Mouse (Mus musculus) midbrain, embryonic 14.5 days (tissue): ENCODE data around the gene Olfr1270. TPM values are rescaled to one million over a fixed set of nuclear protein-coding genes. Genes with fewer than 3 reads are reported as not detected.
"Not testable (repeated sequence)": the region's sequence is repeated elsewhere in the genome, so short reads cannot be mapped to it uniquely, and the experiment has no call there.

Source experiments
- ATAC-seq: fragments of 200-750 bp; cut with Nextera tagmentation; 2 replicates; pipeline ENCODE4 v1.8.0; 2017; ENCODE audit warnings: moderate number of reproducible peaks, moderate library complexity; ENCODE audit not compliant: low FRiP score, low TSS enrichment
- DNase-seq: peaks from one replicate; pipeline ENCODE4 v3.0.0-alpha.2; 2015
- H3K27ac ChIP-seq: fragments of 300-500 bp; sonication (generic); replicated peaks from 2 replicates; pipeline ENCODE4 v1.5.1; 2014; ENCODE audit warnings: mild to moderate bottlenecking, low read depth, low read length, moderate library complexity
- H3K27me3 ChIP-seq: fragments of 300-500 bp; sonication (generic); 2 replicates; pipeline ENCODE4 v1.6.1; 2014; ENCODE audit warnings: low read length, control low read depth, mixed read lengths; ENCODE audit not compliant: control insufficient read depth, insufficient read depth
- H3K36me3 ChIP-seq: fragments of 300-500 bp; sonication (generic); 2 replicates; pipeline ENCODE4 v1.6.1; 2014; ENCODE audit warnings: low read length, control low read depth; ENCODE audit not compliant: control insufficient read depth, insufficient read depth
- H3K4me1 ChIP-seq: fragments of 300-500 bp; sonication (generic); 2 replicates; pipeline ENCODE4 v1.6.1; 2014; ENCODE audit warnings: mild to moderate bottlenecking, antibody characterized with exemption, low read length, control low read depth; ENCODE audit not compliant: control insufficient read depth, insufficient read depth
- H3K4me2 ChIP-seq: fragments of 300-500 bp; sonication (generic); 2 replicates; pipeline ENCODE4 v1.6.1; 2014; ENCODE audit warnings: mild to moderate bottlenecking, low read length, moderate library complexity
- H3K4me3 ChIP-seq: fragments of 300-500 bp; sonication (generic); replicated peaks from 2 replicates; pipeline ENCODE4 v1.5.1; 2014; ENCODE audit warnings: low read depth, low read length
- H3K9ac ChIP-seq: fragments of 300-500 bp; sonication (generic); replicated peaks from 2 replicates; pipeline ENCODE4 v1.6.1; 2014; ENCODE audit warnings: mild to moderate bottlenecking, low read length, moderate library complexity
- H3K9me3 ChIP-seq: fragments of 300-500 bp; sonication (generic); 2 replicates; pipeline ENCODE4 v1.6.1; 2016; ENCODE audit warnings: low read length, control low read depth, mixed read lengths; ENCODE audit not compliant: control insufficient read depth
- WGBS: fragments of 180-500 bp; shearing (Covaris S2); extraction: QIAGEN DNeasy Blood & Tissue Kit; methylation state at CpG from one replicate; pipeline ENCODE4 v1.1.7; 2014; 5-methylcytosine and 5-hydroxymethylcytosine counted together
- polyA plus RNA-seq: library from polyadenylated mRNA; unstranded; fragments of >200 nt; fragmentation: Nextera tagmentation; extraction: Ambion mirVana; gene quantifications from 2 replicates; pipeline ENCODE4 v1.2.1, GENCODE M21; 2014

Gene Olfr1270
- polyA plus RNA-seq, result not detected in 2 replicates

DNA sequence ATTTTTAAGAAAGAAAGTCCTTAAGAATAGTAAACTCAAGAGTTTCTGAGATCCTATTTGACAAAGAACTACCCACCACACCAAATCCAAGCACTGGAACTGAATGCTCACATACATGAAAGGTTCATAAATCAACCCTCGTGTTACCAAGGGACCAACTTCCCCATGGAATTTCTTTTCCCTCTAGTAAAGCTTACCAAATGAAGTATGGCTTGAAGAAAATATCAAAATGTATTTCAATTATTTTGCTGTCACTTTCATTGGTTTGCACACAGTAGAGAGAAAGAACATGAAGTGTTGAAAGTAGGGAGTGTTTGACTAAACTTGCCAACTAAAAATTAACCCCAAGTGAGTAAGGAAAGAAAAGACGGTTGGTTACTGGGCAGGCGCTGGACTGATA lies at the start of gene Olfr1270:
Gene Olfr1270, minus strand, starts transcription at position 101 of the 400 bp plus-strand sequence.
- H3K36me3 ChIP-seq, result no peaks in the 10 kb centered on the region
- no peak within 1 kb of the TSS for H3K27ac ChIP-seq
- no peaks in the 10 kb centered on the region for H3K9me3 ChIP-seq
- ATAC-seq (no peak), DNase-seq (no peak)
- no peak within 1 kb of the TSS for H3K4me2 ChIP-seq
- H3K27me3 ChIP-seq, result no peaks in the 10 kb centered on the region
- H3K9ac ChIP-seq, result no peak within 1 kb of the TSS
- H3K4me1 ChIP-seq, result no peaks in the 10 kb centered on the region
- H3K4me3 ChIP-seq, result no peak within 1 kb of the TSS
- WGBS, result 90% methylated on average over 3 of the region's 3 CpGs

DNA sequence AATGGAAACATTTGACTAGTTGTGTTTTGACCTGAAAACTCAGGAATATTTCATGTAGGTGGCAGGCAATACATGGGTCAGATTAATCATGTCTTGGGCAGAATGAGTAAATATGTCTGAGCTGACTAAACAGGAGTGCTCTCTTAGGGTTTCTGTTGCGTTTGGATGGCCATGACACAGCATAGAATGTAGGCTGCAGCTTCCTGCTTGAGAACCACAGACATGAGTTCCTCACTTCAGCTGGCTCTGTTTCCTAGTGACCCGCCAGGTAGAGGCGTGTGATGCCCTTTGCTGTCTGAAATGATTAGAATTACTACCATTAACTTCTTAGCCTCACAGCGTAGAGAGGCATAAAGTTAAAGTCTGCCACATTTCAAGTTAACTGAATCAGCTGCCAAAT lies 46.7 kb upstream of the Olfr1270 start:
- DNase-seq, H3K4me3 ChIP-seq, H3K4me2 ChIP-seq, H3K27ac ChIP-seq, ATAC-seq, H3K36me3 ChIP-seq, H3K9ac ChIP-seq, H3K27me3 ChIP-seq, H3K9me3 ChIP-seq, H3K4me1 ChIP-seq: not testable (repeated sequence)
- no CpG with 5 or more reads among the region's 4 CpGs for whole genome bisulfite sequencing

DNA sequence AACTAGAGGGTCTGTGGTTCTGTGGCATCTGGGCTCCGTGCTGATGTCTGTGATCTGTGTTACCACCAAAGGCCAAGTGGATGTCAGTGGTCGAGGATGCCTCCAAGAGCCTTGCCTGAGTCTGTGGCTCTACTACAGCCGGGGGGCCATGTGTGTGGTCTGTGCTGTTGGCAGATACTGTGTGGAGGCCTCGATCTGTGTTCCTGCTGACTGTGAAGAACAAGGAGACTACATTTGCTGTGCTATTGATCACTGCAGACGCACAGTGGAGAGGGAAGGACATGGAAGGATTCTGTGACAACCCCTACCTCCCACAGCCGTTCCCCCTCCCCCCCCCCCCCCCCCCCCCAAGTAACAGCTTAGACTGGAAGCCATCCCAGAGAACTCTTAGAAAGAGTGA lies 42.4 kb upstream of the Olfr1270 start:
- not testable (repeated sequence) for H3K36me3 ChIP-seq, H3K4me1 ChIP-seq, H3K9ac ChIP-seq, DNase-seq, H3K4me3 ChIP-seq, H3K27ac ChIP-seq, ATAC-seq, H3K4me2 ChIP-seq, H3K27me3 ChIP-seq, H3K9me3 ChIP-seq
- no CpG with 5 or more reads among the region's 6 CpGs for WGBS

DNA sequence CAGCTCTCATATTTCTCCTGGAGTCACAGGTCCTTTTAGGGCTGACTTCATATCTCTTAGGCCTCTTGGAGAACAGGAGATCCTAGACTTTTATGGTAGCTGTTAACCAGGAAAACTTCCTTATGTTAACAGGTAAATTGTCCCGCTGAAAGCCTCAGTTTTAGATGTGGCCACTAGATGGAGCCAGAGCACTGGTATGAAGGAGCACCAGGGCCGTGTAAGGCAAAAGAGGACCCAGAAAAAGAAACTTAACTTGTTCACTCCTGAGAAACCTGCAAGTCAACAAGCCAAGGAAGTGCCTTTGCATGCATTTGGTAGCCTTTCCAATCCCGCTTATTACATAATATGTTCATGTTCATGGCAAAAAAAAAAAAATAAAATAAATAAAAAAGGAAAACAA lies 41.9 kb upstream of the Olfr1270 start:
- WGBS, result no CpG with 5 or more reads among the region's 3 CpGs

DNA sequence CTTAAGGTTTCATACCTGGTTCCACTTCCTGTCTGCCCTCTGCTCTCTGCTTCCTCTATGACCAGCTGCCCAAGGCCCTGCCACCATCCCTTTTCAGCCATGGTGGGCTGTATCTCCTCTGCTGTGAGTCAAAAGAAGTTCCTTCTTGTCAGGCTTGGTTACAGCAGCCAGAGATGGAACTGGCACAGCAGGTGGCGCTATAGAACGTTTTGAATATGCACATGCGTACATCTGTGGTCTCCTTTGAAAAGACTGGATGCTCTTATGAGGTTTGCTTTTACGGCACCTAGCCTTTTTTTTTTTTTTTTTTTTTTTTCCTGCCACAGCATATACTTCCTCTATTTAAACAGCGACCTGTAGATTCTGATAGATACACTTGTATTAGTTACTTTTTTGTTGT lies 34.2 kb upstream of the Olfr1270 start:
- H3K4me3 ChIP-seq, DNase-seq, H3K36me3 ChIP-seq, H3K4me1 ChIP-seq, H3K4me2 ChIP-seq, H3K27me3 ChIP-seq, ATAC-seq, H3K27ac ChIP-seq, H3K9me3 ChIP-seq, H3K9ac ChIP-seq: not testable (repeated sequence)
- no CpG with 5 or more reads among the region's 5 CpGs for WGBS

More for the DNA sequence above, 41.9 kb upstream of the Olfr1270 start:
- not testable (repeated sequence) for H3K27ac ChIP-seq, H3K4me3 ChIP-seq, H3K9me3 ChIP-seq, H3K27me3 ChIP-seq, H3K4me1 ChIP-seq, H3K4me2 ChIP-seq, H3K36me3 ChIP-seq, H3K9ac ChIP-seq, DNase-seq
- ATAC-seq, result peak; percentile 27; the same call in 1 of the 2 replicates

DNA sequence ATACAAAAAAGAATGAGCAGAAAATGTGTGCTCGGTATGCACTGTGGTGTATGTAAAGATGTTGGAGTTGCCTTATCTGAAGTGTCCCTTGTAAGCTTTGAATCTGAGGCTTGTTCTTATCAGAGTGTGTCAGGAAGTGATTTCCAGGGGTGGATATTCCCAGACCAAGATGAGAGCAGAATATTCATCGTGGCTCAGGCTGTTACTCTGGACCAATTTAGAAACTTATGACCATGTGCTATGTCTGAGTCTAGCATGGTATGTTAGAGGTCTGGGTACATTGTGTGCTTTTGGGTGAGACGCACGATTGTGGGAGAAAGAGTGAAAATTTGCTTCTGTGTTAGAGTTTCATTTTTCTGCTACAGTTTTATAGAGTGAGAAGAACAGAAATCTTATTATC lies 33.2 kb upstream of the Olfr1270 start:
- H3K4me2 ChIP-seq, H3K36me3 ChIP-seq, H3K9ac ChIP-seq, H3K27me3 ChIP-seq, H3K27ac ChIP-seq, H3K4me3 ChIP-seq, H3K4me1 ChIP-seq, DNase-seq, H3K9me3 ChIP-seq, ATAC-seq: not testable (repeated sequence)
- no CpG with 5 or more reads among the region's 4 CpGs for WGBS

DNA sequence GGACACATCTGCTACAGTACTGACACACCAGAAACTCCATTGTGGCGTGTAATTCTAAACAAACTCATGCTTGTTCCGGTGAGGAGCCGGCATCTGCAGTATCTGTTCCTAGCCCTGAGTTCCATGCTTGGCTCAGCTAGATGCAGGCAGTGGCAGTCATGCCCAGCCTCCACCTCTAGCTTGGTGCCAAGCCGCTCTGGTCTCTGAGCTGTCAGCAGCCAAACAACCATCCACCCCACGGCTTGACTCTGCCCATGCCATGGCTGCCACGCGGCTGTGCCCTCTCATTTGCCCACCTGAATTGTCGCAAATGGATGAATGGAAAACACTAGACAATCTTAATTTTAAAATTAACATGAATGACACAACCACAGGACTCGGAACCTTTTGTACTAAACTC lies 1.0 kb upstream of the Olfr1270 start:
- Histone ChIP-seq H3K36me3 (no peaks in the 10 kb centered on the region), H3K4me1 (no peaks in the 10 kb centered on the region), H3K27me3 (no peaks in the 10 kb centered on the region), H3K9ac (no peak overlapping the region), H3K4me2 (no peak overlapping the region), H3K27ac (no peak overlapping the region), H3K9me3 (no peaks in the 10 kb centered on the region), H3K4me3 (no peak overlapping the region)
- ATAC-seq (no peak), DNase-seq (no peak)
- 95% methylated on average over 9 of the region's 9 CpGs for WGBS

DNA sequence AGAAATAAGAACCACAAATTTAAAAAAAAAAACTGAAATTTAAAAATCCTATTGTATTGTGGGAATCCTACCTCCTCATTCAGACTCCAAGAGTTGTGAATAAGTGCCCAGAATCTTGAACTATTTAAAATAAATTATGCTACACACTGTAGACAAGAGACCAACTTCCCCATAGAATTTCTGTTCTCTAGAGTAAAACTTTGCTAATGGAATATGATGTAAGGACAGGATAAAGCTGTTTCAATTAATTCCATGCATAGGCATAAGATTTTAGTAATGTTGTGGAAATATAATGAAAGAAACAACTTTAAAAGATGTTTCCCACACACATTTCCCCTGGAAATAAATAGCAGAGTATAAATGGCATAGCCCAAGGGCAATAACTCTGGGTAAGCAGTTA lies 10.7 kb downstream of the Olfr1270 start, which contains the start of gene Olfr32:
Gene Olfr32, minus strand, starts transcription at position 101 of the 400 bp plus-strand sequence.
- Histone ChIP-seq H3K36me3 (no peaks in the 10 kb centered on the region), H3K27me3 (no peaks in the 10 kb centered on the region), H3K4me2 (no peak within 1 kb of the TSS), H3K9me3 (no peaks in the 10 kb centered on the region), H3K27ac (no peak within 1 kb of the TSS), H3K4me1 (no peaks in the 10 kb centered on the region), H3K4me3 (no peak within 1 kb of the TSS), H3K9ac (no peak within 1 kb of the TSS)
- no peak for ATAC-seq
- DNase-seq, result no peak

DNA sequence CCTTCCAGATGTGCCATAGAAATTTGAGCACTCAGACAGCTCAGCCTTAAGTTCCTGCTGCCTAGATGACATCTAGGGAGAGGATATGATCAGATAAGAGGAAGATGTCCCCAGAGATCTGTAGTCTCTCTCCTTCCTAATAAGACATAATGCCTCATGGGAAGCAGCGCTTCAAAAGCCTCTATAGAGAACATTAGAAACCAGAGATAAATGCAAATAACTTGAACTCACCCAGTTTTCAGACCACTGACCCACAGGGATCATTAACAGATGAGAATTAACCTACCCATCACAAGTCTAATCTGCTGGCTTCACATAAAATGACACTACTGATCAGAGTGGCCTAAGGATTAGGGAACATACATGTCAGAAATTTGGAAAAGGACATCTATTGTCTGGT lies 31.6 kb downstream of the Olfr1270 start, which contains the start of gene Olfr1269:
Gene Olfr1269, minus strand, starts transcription at position 101 of the 400 bp plus-strand sequence.
- Histone ChIP-seq H3K4me1 (no peaks in the 10 kb centered on the region), H3K9me3 (no peaks in the 10 kb centered on the region), H3K4me3 (no peak within 1 kb of the TSS), H3K27ac (no peak within 1 kb of the TSS), H3K27me3 (no peaks in the 10 kb centered on the region), H3K4me2 (no peak within 1 kb of the TSS), H3K36me3 (no peaks in the 10 kb centered on the region), H3K9ac (no peak within 1 kb of the TSS)
- ATAC-seq (no peak), DNase-seq (no peak)
- WGBS, result 100% methylated on average over 1 of the region's 1 CpGs
